Mouse (Mus musculus): ENCODE data around the gene Rpl31. TPM values are rescaled to one million over a fixed set of nuclear protein-coding genes. Genes with fewer than 3 reads are reported as not detected.

Rpl31 gene
- total RNA-seq, 4 experiments from 2014 or later, result 470 to 601 (median 547) TPM

DNA sequence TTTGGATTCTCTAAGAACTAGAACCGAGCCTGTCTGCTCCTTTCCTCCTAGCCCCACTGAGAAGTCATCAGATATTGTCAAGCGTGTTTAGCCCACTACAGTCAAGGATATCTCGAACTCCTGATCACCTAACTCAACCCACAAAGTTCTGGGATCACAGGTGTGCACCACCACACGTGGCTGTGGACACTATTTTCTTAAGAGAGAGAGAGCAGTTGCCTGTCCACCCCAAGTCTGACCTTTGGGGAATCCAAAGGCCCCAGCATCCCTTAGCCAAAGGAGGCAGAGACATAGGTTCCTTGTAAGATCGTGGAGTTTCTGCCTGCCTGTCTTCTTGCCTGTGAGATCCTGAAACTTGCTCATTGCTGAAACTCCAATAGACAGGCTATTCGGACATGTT is 597 bp upstream of the Rpl31 start:
- peak; percentile 17 for DNase-seq (ENCODE audit: low spot score)

- peak; percentile 22 for DNase-seq (ENCODE audit: low spot score)
Observed at GRCm38 (mm10) chr1:39368267-39368841, 712 bp downstream of the Rpl31 start.

GRCm38 (mm10) chr1:39370431-39370830 is 2.8 kb downstream of the Rpl31 start:
- no peak for DNase-seq (ENCODE audit: low spot score)

DNA sequence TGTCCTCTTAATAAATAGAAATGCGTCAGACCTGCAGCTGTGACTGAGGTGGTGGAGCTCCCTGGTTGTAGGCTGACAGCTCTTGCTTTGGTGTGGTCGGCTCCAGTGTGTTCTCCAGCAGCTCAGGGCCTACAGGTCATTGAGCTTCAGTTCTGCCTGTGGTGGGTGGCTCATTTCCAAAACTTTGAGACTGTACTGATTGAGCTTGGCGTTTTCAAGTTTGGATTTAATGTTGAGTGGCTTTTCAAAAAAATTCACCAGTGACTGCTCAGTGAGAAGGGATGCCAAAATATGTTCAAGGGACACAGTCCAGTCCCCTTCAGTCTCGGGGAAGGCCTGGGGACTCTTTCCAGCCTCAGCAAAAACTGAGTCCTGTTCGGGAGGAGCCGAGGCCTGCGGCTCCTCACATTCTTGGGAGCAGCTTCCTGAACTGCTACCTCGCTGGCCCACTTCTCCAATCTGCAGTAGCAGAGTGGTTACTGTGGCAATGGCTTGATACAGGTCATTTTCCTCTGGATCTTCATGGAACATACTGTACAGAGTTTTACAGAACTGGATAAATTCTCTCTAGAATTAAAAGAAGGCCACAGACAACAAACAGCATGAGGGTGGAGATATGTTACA is 4.7 kb downstream of the Rpl31 start:
- no peak for DNase-seq (ENCODE audit: low spot score)

GRCm38 (mm10) chr1:39373378-39373777 is 5.7 kb downstream of the Rpl31 start:
- DNase-seq (ENCODE audit: low spot score), result no peak

GRCm38 (mm10) chr1:39374231-39374809 is 6.7 kb downstream of the Rpl31 start:
- DNase-seq (ENCODE audit: low spot score), result no peak

DNA sequence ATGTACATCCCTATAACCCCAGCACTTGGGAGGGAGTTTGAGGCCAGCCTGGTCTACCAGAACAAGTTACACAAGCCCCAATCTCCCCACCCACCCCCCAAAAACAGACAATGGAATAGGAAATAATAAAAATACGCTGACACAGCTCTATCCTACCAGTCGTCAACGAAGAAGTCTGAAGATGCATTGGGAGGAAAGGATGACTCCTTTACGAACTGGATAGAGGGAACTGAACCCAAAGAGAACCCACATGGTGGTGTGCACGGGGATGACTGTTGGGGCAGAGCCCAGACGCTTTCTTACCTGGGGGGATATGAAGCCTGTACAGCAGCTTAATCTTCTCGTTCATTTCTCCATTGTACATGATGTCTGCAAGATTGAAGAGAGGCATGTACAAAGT is 8.5 kb downstream of the Rpl31 start:
- no peak for DNase-seq (ENCODE audit: low spot score)

- DNase-seq (ENCODE audit: low spot score), result no peak
Observed at GRCm38 (mm10) chr1:39376726-39377240, 9.1 kb downstream of the Rpl31 start.

- DNase-seq (ENCODE audit: low spot score), result no peak
Observed at GRCm38 (mm10) chr1:39378540-39378939, 10.9 kb downstream of the Rpl31 start.

DNA sequence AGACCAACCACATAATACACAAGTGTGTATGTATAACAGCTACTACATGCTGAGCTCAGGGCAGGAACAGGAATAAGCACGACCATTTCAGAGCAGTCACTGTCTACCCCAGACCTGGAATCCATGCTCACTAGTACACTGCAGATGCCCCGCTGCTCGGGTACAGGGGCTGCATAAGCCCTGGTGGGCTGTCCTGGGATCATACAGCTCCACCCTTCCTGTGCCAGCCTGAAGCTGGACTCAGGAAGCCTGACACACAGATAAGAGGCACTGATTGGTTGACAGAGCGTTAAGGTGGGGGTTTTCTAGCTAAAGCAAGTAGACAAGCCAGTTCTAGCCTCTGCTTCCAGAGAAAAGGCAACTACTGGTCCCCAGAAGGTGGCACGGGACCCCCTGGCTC is 11.4 kb downstream of the Rpl31 start:
- no peak for DNase-seq (ENCODE audit: low spot score)

GRCm38 (mm10) chr1:39381017-39381416 is 13.4 kb downstream of the Rpl31 start:
- no peak for DNase-seq (ENCODE audit: low spot score)

DNA sequence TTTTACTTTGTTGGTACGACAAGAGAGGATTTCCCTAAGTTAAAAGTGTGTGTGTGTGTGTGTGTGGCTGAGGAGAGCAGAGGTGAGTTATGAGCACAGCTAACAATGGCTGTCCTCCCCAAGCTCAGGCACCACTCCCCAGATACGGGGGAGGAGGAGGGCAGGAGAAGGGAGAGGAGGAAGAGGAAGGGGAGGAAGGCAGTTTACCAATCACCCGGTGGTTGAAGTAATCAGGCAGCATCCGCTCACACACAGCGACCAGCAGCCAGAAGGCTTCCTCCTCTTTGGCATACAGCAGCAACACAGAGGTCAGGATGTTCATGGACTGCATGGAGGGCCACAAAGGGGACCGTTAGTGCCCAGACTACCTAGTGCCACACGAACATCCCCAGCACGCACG is 17.3 kb downstream of the Rpl31 start:
- no peak for DNase-seq (ENCODE audit: low spot score)

DNA sequence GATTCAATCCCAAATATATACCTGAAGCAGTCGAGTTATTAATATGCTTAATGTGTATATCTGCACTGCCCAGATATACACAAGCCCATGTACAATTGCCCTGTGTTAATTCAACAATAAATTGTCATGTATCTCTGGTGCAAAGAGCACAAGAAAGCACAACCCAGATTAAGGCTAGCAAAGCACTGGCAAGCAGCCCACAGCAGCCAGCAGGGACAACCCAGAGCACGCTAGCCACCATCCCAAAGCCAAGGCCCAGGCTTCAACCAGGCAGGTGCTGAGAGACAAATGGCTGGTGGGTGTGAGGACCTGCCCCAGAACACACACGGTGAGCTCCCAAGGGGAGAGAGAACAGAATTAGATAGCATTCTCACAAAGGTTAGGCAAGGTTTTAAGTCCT is 18.8 kb downstream of the Rpl31 start:
- no peak for DNase-seq (ENCODE audit: low spot score)

DNA sequence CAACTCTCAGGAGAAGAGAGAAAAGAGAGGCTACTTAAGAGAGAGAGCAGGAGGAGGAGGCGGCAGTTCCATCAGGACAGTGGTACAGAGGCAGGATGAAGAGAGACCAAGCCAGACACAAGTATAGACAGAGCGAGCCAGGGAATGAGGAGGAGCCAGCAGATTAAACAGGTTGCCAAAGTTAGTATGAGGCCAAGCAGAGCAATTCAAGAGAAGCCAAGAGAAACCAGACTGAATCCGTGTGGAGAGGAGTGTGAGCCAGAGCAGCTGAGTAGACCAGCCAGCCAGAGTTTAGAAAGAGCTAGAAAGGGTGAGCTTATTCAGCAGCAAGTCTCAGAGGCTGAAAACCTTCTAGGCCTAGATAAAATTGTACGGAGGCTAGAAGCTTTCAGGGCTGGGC is 19.9 kb downstream of the Rpl31 start:
- peak; percentile 57 for DNase-seq (ENCODE audit: low spot score)

GRCm38 (mm10) chr1:39388163-39388562 is 20.5 kb downstream of the Rpl31 start:
- no peak for DNase-seq (ENCODE audit: low spot score)

DNA sequence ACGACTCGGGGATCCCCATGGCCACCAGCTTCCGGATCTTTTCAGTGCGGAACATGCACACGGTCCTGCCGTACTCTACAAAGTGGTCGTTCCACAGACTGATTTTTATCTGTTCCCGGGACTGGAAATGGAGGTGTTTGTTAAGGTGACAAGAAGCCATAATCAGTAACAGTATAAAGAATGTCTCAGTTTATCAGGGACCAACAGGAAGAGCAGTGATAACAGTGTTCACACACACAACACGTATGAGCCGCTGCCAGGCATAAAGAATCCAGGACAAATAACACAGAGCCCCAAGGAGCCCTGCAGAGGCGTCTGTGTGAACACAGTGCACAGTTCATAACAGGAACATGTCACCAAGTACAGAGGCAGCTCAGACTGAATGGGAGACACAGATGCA is 21.7 kb downstream of the Rpl31 start:
- DNase-seq (ENCODE audit: low spot score), result no peak

- no peak for DNase-seq (ENCODE audit: low spot score)
Observed at GRCm38 (mm10) chr1:39391652-39392051, 24.0 kb downstream of the Rpl31 start.

- peak; percentile 69 for DNase-seq (ENCODE audit: low spot score)
Observed at GRCm38 (mm10) chr1:39392189-39392588, 24.5 kb downstream of the Rpl31 start.

- peak; percentile 27 for DNase-seq (ENCODE audit: low spot score)
Observed at GRCm38 (mm10) chr1:39393217-39393867, 25.7 kb downstream of the Rpl31 start.

DNA sequence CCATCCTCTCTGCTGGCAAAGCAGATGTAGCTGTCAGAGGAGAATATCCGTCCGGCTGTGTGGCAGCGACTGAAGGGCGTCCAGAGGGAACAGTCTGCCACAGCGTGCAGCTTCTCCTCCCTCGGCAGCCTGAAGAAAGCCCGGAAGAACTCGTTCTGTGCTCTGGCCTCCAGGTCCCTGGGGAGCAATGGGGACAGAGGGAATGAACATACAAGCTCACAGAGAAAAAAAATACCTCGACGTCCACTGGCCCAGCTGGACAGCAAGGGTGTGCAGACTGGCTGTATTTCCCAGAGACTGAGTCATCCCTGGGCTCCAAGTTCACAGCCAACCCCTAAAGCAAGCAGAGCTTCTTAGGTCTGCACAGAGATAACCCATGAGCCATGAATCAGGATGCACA is 26.5 kb downstream of the Rpl31 start:
- peak; percentile 69 for DNase-seq (ENCODE audit: low spot score)

- no peak for DNase-seq (ENCODE audit: low spot score)
Observed at GRCm38 (mm10) chr1:39394650-39395049, 27.0 kb downstream of the Rpl31 start.

DNA sequence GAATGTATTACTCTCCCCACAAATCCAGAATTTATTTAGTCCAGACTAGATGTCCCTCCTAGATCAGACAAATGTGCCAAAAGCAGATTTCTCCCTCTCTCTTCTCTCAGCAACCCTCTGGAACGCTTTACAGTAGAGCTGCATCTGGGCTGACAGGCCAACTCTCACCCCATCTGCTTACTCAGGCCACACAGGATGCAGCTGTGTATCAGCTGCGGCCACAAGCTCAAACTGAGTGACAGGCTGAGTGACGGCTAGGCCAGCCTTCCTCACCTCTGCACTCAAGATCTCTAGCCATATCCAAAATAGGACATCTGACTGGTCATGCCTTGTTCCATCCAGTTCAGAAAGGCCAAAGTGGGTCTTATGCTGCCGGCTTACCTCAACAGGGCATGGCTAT is 28.7 kb downstream of the Rpl31 start:
- DNase-seq (ENCODE audit: low spot score), result peak; percentile 22

GRCm38 (mm10) chr1:39398284-39398683 is 30.6 kb downstream of the Rpl31 start:
- DNase-seq (ENCODE audit: low spot score), result no peak

All from heart, adult 8-10 months (tissue).